Mouse (Mus musculus) cerebellum, adult 2 months (tissue): ENCODE results near the gene Hrh1.

Experiments
- CTCF ChIP-seq: fragments of 200-500 bp; IDR thresholded peaks from 2 replicates; pipeline ENCODE4 v1.5.1; 2011; ENCODE audit warnings: low read depth, mild to moderate bottlenecking, control low read depth, low read length, moderate library complexity, borderline replicate concordance; ENCODE audit not compliant: insufficient read depth
- POLR2A ChIP-seq: fragments of 200-500 bp; IDR thresholded peaks from 2 replicates; pipeline ENCODE4 v1.6.1; 2011; ENCODE audit warnings: low read length, control low read depth, borderline replicate concordance; ENCODE audit not compliant: insufficient read depth

DNA sequence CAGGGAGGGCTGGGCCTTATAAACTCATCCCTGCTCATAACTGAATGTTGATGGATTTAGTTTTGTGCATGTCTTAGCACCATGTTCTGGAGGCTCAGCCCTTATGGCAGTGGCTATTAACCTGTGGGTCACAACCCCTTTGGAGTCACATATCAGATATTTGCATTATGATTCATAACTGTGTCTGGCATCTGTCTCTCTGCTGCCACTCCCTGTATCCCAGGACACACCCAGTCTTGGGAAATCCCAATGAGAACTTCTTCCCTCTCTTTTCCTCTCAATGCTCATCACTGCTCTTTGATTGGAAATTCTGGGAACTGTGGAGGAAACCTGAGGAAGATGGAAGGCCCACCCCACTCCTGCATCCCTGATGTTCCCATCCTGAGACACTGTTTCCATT lies 23.3 kb downstream of the Hrh1 start:
- TF ChIP-seq CTCF (no peak), POLR2A (no peak)
